Mouse (Mus musculus): Measurements from ENCODE around the gene Henmt1. TPM values are rescaled to one million over a fixed set of nuclear protein-coding genes. Genes with fewer than 3 reads are reported as not detected.

The Henmt1 gene
- polyA plus RNA-seq, 1 experiment from 2014 or later, result 2.4 TPM

GRCm38 (mm10) chr3:108959680-108960295 is 20.1 kb downstream of the Henmt1 start:
- no peak for ATAC-seq (ENCODE audit: low FRiP score)
- Histone ChIP-seq H3K4me2 (no peak overlapping the region), H3K9ac (no peak overlapping the region), H3K36me3 (no peaks in the 10 kb centered on the region), H3K27me3 (no peaks in the 10 kb centered on the region), H3K4me1 (replicated peaks) (peaks cover 19% of the 10 kb centered on the region), H3K4me3 (no peak overlapping the region), H3K9me3 (no peaks in the 10 kb centered on the region), H3K27ac (no peak overlapping the region)
- WGBS, result 79% methylated on average over 13 of the region's 13 CpGs

GRCm38 (mm10) chr3:108961226-108961625 is 21.6 kb downstream of the Henmt1 start:
- H3K36me3 ChIP-seq, result no peaks in the 10 kb centered on the region
- peak overlapping the region; percentile 76 for H3K27ac ChIP-seq

GRCm38 (mm10) chr3:108961655-108962054 is 22.0 kb downstream of the Henmt1 start:
- Histone ChIP-seq H3K4me1 (replicated peaks) (peaks cover 19% of the 10 kb centered on the region), H3K4me3 (peak overlapping the region; percentile 23), H3K27ac (peak overlapping the region; percentile 76), H3K9ac (peak overlapping the region; percentile 59), H3K27me3 (no peaks in the 10 kb centered on the region), H3K36me3 (no peaks in the 10 kb centered on the region), H3K9me3 (no peaks in the 10 kb centered on the region), H3K4me2 (peak overlapping the region; percentile 51)
- 31% methylated on average over 6 of the region's 6 CpGs for WGBS
- peak; percentile 72 for ATAC-seq (ENCODE audit: low FRiP score)

More at GRCm38 (mm10) chr3:108961226-108961625, 21.6 kb downstream of the Henmt1 start:
- ATAC-seq (ENCODE audit: low FRiP score), result peak; percentile 95
- Histone ChIP-seq H3K9me3 (no peaks in the 10 kb centered on the region), H3K4me3 (peak overlapping the region; percentile 23), H3K4me2 (peak overlapping the region; percentile 51), H3K4me1 (replicated peaks) (peaks cover 19% of the 10 kb centered on the region), H3K27me3 (no peaks in the 10 kb centered on the region), H3K9ac (peak overlapping the region; percentile 59)
- WGBS, result 14% methylated on average over 7 of the region's 7 CpGs

- Histone ChIP-seq H3K27me3 (no peaks in the 10 kb centered on the region), H3K9ac (no peak overlapping the region), H3K36me3 (no peaks in the 10 kb centered on the region), H3K4me2 (no peak overlapping the region), H3K27ac (no peak overlapping the region), H3K4me3 (no peak overlapping the region), H3K9me3 (no peaks in the 10 kb centered on the region), H3K4me1 (replicated peaks) (peaks cover 19% of the 10 kb centered on the region)
- 83% methylated on average over 3 of the region's 3 CpGs for WGBS
- ATAC-seq (ENCODE audit: low FRiP score), result no peak
These were observed 23.6 kb downstream of the Henmt1 start for GRCm38 (mm10) chr3:108963278-108963677.

- no peaks in the 10 kb centered on the region for H3K27me3 ChIP-seq
- no peak overlapping the region for H3K27ac ChIP-seq
- 86% methylated on average over 3 of the region's 3 CpGs for WGBS
- H3K4me1 ChIP-seq (replicated peaks), result peaks cover 19% of the 10 kb centered on the region
- no peaks in the 10 kb centered on the region for H3K9me3 ChIP-seq
- no peaks in the 10 kb centered on the region for H3K36me3 ChIP-seq
- H3K9ac ChIP-seq, result no peak overlapping the region
- ATAC-seq (ENCODE audit: low FRiP score), result no peak
- H3K4me2 ChIP-seq, result no peak overlapping the region
- H3K4me3 ChIP-seq, result no peak overlapping the region
These were observed 24.1 kb downstream of the Henmt1 start for GRCm38 (mm10) chr3:108963776-108964175.

GRCm38 (mm10) chr3:108964361-108965044 is 24.8 kb downstream of the Henmt1 start:
- H3K4me3 ChIP-seq, result no peak overlapping the region
- no peak for ATAC-seq (ENCODE audit: low FRiP score)
- no peak overlapping the region for H3K9ac ChIP-seq
- H3K4me1 ChIP-seq (replicated peaks), result peaks cover 19% of the 10 kb centered on the region
- H3K27ac ChIP-seq, result no peak overlapping the region
- 79% methylated on average over 7 of the region's 7 CpGs for WGBS
- no peak overlapping the region for H3K4me2 ChIP-seq
- no peaks in the 10 kb centered on the region for H3K27me3 ChIP-seq
- no peaks in the 10 kb centered on the region for H3K36me3 ChIP-seq
- no peaks in the 10 kb centered on the region for H3K9me3 ChIP-seq

- H3K4me2 ChIP-seq, result no peak overlapping the region
- no peaks in the 10 kb centered on the region for H3K9me3 ChIP-seq
- ATAC-seq (ENCODE audit: low FRiP score), result no peak
- H3K27ac ChIP-seq, result no peak overlapping the region
- H3K27me3 ChIP-seq, result no peaks in the 10 kb centered on the region
- H3K4me1 ChIP-seq (replicated peaks), result peaks cover 17% of the 10 kb centered on the region
- H3K4me3 ChIP-seq, result no peak overlapping the region
- peaks cover 5% of the 10 kb centered on the region for H3K36me3 ChIP-seq
- 96% methylated on average over 3 of the region's 3 CpGs for WGBS
- H3K9ac ChIP-seq, result no peak overlapping the region
These were observed 26.4 kb downstream of the Henmt1 start for GRCm38 (mm10) chr3:108966051-108966450.

GRCm38 (mm10) chr3:108973980-108974660 is 34.4 kb downstream of the Henmt1 start:
- 85% methylated on average over 13 of the region's 13 CpGs for WGBS
- H3K4me3 ChIP-seq, result no peak overlapping the region
- H3K27ac ChIP-seq, result no peak overlapping the region
- peaks cover 44% of the 10 kb centered on the region for H3K36me3 ChIP-seq
- no peak overlapping the region for H3K4me2 ChIP-seq
- H3K4me1 ChIP-seq (replicated peaks), result no peaks in the 10 kb centered on the region
- H3K9ac ChIP-seq, result no peak overlapping the region
- H3K9me3 ChIP-seq, result no peaks in the 10 kb centered on the region
- no peaks in the 10 kb centered on the region for H3K27me3 ChIP-seq
- ATAC-seq (ENCODE audit: low FRiP score), result no peak

GRCm38 (mm10) chr3:108974920-108975485 is 35.3 kb downstream of the Henmt1 start:
- H3K27me3 ChIP-seq, result no peaks in the 10 kb centered on the region
- H3K4me3 ChIP-seq, result no peak overlapping the region
- H3K4me2 ChIP-seq, result no peak overlapping the region
- H3K27ac ChIP-seq, result no peak overlapping the region
- 89% methylated on average over 15 of the region's 15 CpGs for WGBS
- no peaks in the 10 kb centered on the region for H3K4me1 ChIP-seq (replicated peaks)
- no peaks in the 10 kb centered on the region for H3K9me3 ChIP-seq
- H3K9ac ChIP-seq, result no peak overlapping the region
- H3K36me3 ChIP-seq, result peaks cover 53% of the 10 kb centered on the region
- ATAC-seq (ENCODE audit: low FRiP score), result no peak

- no peak overlapping the region for H3K4me2 ChIP-seq
- H3K36me3 ChIP-seq, result peaks cover 63% of the 10 kb centered on the region
- H3K9ac ChIP-seq, result no peak overlapping the region
- 96% methylated on average over 13 of the region's 13 CpGs for WGBS
- no peaks in the 10 kb centered on the region for H3K4me1 ChIP-seq (replicated peaks)
- no peak overlapping the region for H3K27ac ChIP-seq
- no peaks in the 10 kb centered on the region for H3K9me3 ChIP-seq
- no peaks in the 10 kb centered on the region for H3K27me3 ChIP-seq
- ATAC-seq (ENCODE audit: low FRiP score), result no peak
- H3K4me3 ChIP-seq, result no peak overlapping the region
These were observed 37.8 kb downstream of the Henmt1 start for GRCm38 (mm10) chr3:108977340-108978030.

GRCm38 (mm10) chr3:108981946-108982345 is 42.3 kb downstream of the Henmt1 start:
- no peak overlapping the region for H3K27ac ChIP-seq
- H3K4me1 ChIP-seq (replicated peaks), result peaks cover 7% of the 10 kb centered on the region
- H3K36me3 ChIP-seq, result peaks cover 69% of the 10 kb centered on the region
- no peak overlapping the region for H3K4me2 ChIP-seq
- no peak for ATAC-seq (ENCODE audit: low FRiP score)
- no peak overlapping the region for H3K4me3 ChIP-seq
- H3K9me3 ChIP-seq, result no peaks in the 10 kb centered on the region
- H3K27me3 ChIP-seq, result no peaks in the 10 kb centered on the region
- H3K9ac ChIP-seq, result no peak overlapping the region; the same call in 1 of the 2 replicates
- 86% methylated on average over 6 of the region's 6 CpGs for WGBS

- Histone ChIP-seq H3K4me2 (no peak overlapping the region), H3K36me3 (peaks cover 54% of the 10 kb centered on the region), H3K4me3 (no peak overlapping the region), H3K4me1 (replicated peaks) (peaks cover 10% of the 10 kb centered on the region), H3K27me3 (no peaks in the 10 kb centered on the region), H3K9ac (no peak overlapping the region), H3K27ac (no peak overlapping the region), H3K9me3 (no peaks in the 10 kb centered on the region)
- WGBS, result 92% methylated on average over 5 of the region's 5 CpGs
- no peak for ATAC-seq (ENCODE audit: low FRiP score)
These were observed 44.3 kb downstream of the Henmt1 start for GRCm38 (mm10) chr3:108983989-108984388.
